ENCODE assay signal across 25 mouse cellular contexts in genomic region chr19:11810003-11810758, GRCm38 (mm10). TPM values are rescaled to one million over a fixed set of nuclear protein-coding genes. Genes with fewer than 3 reads are reported as not detected.
A peak's percentile ranks its signal among the peaks of the same experiment; 100 is the strongest.
DNase-seq lines count a peak whose midpoint lies in the region; ATAC-seq and TF ChIP-seq lines count a peak whose summit lies in the region.
"Had no signal": no experiment of that assay in that cellular context is flagged by ENCODE, and none has a peak within 500 bp of the region (broad histone marks: within the 10 kb centered on the region; RNA-seq: fewer than 3 reads in every experiment).

No protein-coding gene starts in this region.

- peaks cover 12% of the 10 kb centered on the region; the same call in 1 of the 2 replicates for H3K4me1 ChIP-seq in lung, postnatal 0 days (ENCODE audit: insufficient read depth, low read depth, low read length)
- H3K4me1 ChIP-seq in bone marrow macrophage, adult 2 months (ENCODE audit: control insufficient read depth, insufficient read depth, low read length): peaks cover 70% of the 10 kb centered on the region
- H3K4me1 ChIP-seq: forebrain, embryonic 15.5 days; limb, embryonic 13.5 days had no signal

- no peaks in the 10 kb centered on the region for H3K36me3 ChIP-seq in lung, postnatal 0 days (ENCODE audit: insufficient read depth, low read length)
- H3K36me3 ChIP-seq: forebrain, embryonic 15.5 days; intestine, embryonic 15.5 days; limb, embryonic 13.5 days; neural tube, embryonic 15.5 days had no signal

- ATAC-seq in lung, postnatal 0 days: no peak
- peak; percentile 13; the same call in 1 of the 2 replicates for ATAC-seq in megakaryocyte progenitor cell, adult 5-6 weeks (replicated peaks; ENCODE audit: poor library complexity)
- no peak for ATAC-seq in granulocyte monocyte progenitor cell, adult 5-6 weeks (replicated peaks; ENCODE audit: poor library complexity, severe bottlenecking)
- ATAC-seq: activated CD4-positive, CD25-positive, alpha-beta regulatory T cell, adult 4 months; forebrain, embryonic 15.5 days; intestine, embryonic 15.5 days; Patski had no signal

- no peak for TF ChIP-seq EP300 in lung, postnatal 0 days (IDR thresholded peaks at IDR 0.05)

- H3K4me3 ChIP-seq in lung, postnatal 0 days (ENCODE audit: low read depth, low read length): no peak overlapping the region
- H3K4me3 ChIP-seq in bone marrow macrophage, adult 2 months (ENCODE audit: insufficient read depth, low read length): no peak overlapping the region
- H3K4me3 ChIP-seq: forebrain, embryonic 15.5 days; intestine, embryonic 15.5 days; limb, embryonic 13.5 days; neural tube, embryonic 15.5 days had no signal

- TF ChIP-seq CTCF in lung, postnatal 0 days (IDR thresholded peaks at IDR 0.05): no peak
- TF ChIP-seq CTCF in bone marrow macrophage, adult 2 months (IDR thresholded peaks at IDR 0.05; ENCODE audit: low read depth, low read length): no peak

- no peaks in the 10 kb centered on the region for H3K27me3 ChIP-seq in lung, postnatal 0 days (replicated peaks; ENCODE audit: insufficient read depth, low read length)
- H3K27me3 ChIP-seq: intestine, embryonic 15.5 days; Patski had no signal

- no peak overlapping the region for H3K9ac ChIP-seq in lung, postnatal 0 days (replicated peaks; ENCODE audit: low read depth)
- H3K9ac ChIP-seq: forebrain, embryonic 15.5 days; hindbrain, embryonic 14.5 days; intestine, embryonic 15.5 days; limb, embryonic 13.5 days; liver, embryonic 14.5 days; neural tube, embryonic 15.5 days had no signal

- peak; percentile 84 for DNase-seq in heart, adult 11 months
- no peak for DNase-seq in heart, postnatal 36 days
- peak; percentile 14 for DNase-seq in lung, postnatal 0 days (ENCODE audit: low spot score)
- no peak for DNase-seq in lung, adult 18-20 months
- DNase-seq in testis, postnatal 14 days (ENCODE audit: low spot score): no peak
- DNase-seq: adrenal gland, postnatal 25 days; cerebellum, postnatal 14 days; thymus, postnatal 36 days had no signal

- H3K27ac ChIP-seq in lung, postnatal 0 days (ENCODE audit: low read length): peak overlapping the region; percentile 20
- H3K27ac ChIP-seq in bone marrow macrophage, adult 2 months (ENCODE audit: insufficient read depth, low read depth, low read length): 0 out of 2 replicates have a peak overlapping the region, but pooled peaks have one; percentile 6
- H3K27ac ChIP-seq: forebrain, embryonic 15.5 days; hindbrain, embryonic 14.5 days; intestine, embryonic 15.5 days; limb, embryonic 13.5 days; liver, embryonic 14.5 days; neural tube, embryonic 15.5 days had no signal

- no peaks in the 10 kb centered on the region for H3K9me3 ChIP-seq in lung, postnatal 0 days (ENCODE audit: low read length)
- H3K9me3 ChIP-seq: forebrain, embryonic 15.5 days; intestine, embryonic 15.5 days; limb, embryonic 13.5 days; neural tube, embryonic 15.5 days had no signal

- 53% methylated on average over 5 of the region's 5 CpGs for WGBS in lung, postnatal 0 days

- intact Hi-C loops in heart, postnatal 36 days (cut with DNase I): no loop called here

- H3K4me2 ChIP-seq in lung, postnatal 0 days (replicated peaks; ENCODE audit: low read depth, low read length): no peak overlapping the region
- H3K4me2 ChIP-seq: forebrain, embryonic 15.5 days; hindbrain, embryonic 14.5 days; intestine, embryonic 15.5 days; limb, embryonic 13.5 days; neural tube, embryonic 15.5 days had no signal

- no peak for TF ChIP-seq POLR2A in bone marrow macrophage, adult 2 months (IDR thresholded peaks at IDR 0.05; ENCODE audit: borderline replicate concordance, low read depth, low read length)

RNA-seq across cellular contexts. Expression of gene Stx3, which starts 9.0 kb away (rescaled TPM):
- 1 to 10 TPM; 4.5 to 5.7 TPM for total RNA-seq in heart, postnatal 36 days (2021)
- polyA plus RNA-seq in lung, postnatal 0 days (2015; fragmentation: Nextera tagmentation; extraction: Ambion mirVana): 39.7 and 42.6 TPM in 2 replicates
- polyA plus RNA-seq in bone marrow macrophage, adult 2 months (2012; ENCODE audit: insufficient read depth, insufficient read length, missing spikeins): 23.1 and 28.0 TPM in 2 replicates
- total RNA-seq in megakaryocyte progenitor cell, adult 5-6 weeks (2015): 6.4 and 7.4 TPM in 2 replicates
- 5.6 and 7.0 TPM in 2 replicates for total RNA-seq in megakaryocyte progenitor cell, adult 5-6 weeks (2017)
- total RNA-seq in granulocyte monocyte progenitor cell, adult 5-6 weeks (2014; fragmentation: Nextera tagmentation): 11.3 and 12.2 TPM in 2 replicates
- total RNA-seq in granulocyte monocyte progenitor cell, adult 5-6 weeks (2017): 7.9 and 12.1 TPM in 2 replicates

RNA-seq across cellular contexts. Expression of gene Olfr1417, which starts 28.8 kb away (rescaled TPM):
- total RNA-seq in heart, postnatal 36 days (2021): not detected
- 0.08 and 0.14 TPM in 2 replicates for polyA plus RNA-seq in lung, postnatal 0 days (2015; fragmentation: Nextera tagmentation; extraction: Ambion mirVana)
- polyA plus RNA-seq in bone marrow macrophage, adult 2 months (2012; ENCODE audit: insufficient read depth, insufficient read length, missing spikeins): not detected in 2 replicates
- not detected in 2 replicates for total RNA-seq in megakaryocyte progenitor cell, adult 5-6 weeks (2015)
- not detected in 2 replicates for total RNA-seq in megakaryocyte progenitor cell, adult 5-6 weeks (2017)
- total RNA-seq in granulocyte monocyte progenitor cell, adult 5-6 weeks (2014; fragmentation: Nextera tagmentation): not detected in 2 replicates
- total RNA-seq in granulocyte monocyte progenitor cell, adult 5-6 weeks (2017): not detected in 2 replicates
- total RNA-seq: adrenal gland, postnatal 25 days; CH12.LX; gastrocnemius, adult 18-20 months; heart, adult 8-10 months; heart, postnatal 14 days; layer of hippocampus, postnatal 10 days had no signal
- polyA plus RNA-seq: activated CD4-positive, CD25-positive, alpha-beta regulatory T cell, adult 4 months; forebrain, embryonic 15.5 days; intestine, embryonic 15.5 days; limb, embryonic 13.5 days; liver, embryonic 14.5 days; neural tube, embryonic 15.5 days; testis, adult 2 months had no signal

RNA-seq across cellular contexts. Expression of gene Mrpl16, which starts 40.0 kb away (rescaled TPM):
- total RNA-seq in heart, postnatal 36 days (2021): 100 to 1,000 TPM; 102 to 104 TPM
- polyA plus RNA-seq in lung, postnatal 0 days (2015; fragmentation: Nextera tagmentation; extraction: Ambion mirVana): 26.9 and 27.8 TPM in 2 replicates
- 19.2 and 20.8 TPM in 2 replicates for polyA plus RNA-seq in bone marrow macrophage, adult 2 months (2012; ENCODE audit: insufficient read depth, insufficient read length, missing spikeins)
- 79.3 and 89.8 TPM in 2 replicates for total RNA-seq in megakaryocyte progenitor cell, adult 5-6 weeks (2015)
- 104 and 113 TPM in 2 replicates for total RNA-seq in megakaryocyte progenitor cell, adult 5-6 weeks (2017)
- total RNA-seq in granulocyte monocyte progenitor cell, adult 5-6 weeks (2014; fragmentation: Nextera tagmentation): 76.7 and 90.4 TPM in 2 replicates
- 103 and 113 TPM in 2 replicates for total RNA-seq in granulocyte monocyte progenitor cell, adult 5-6 weeks (2017)

RNA-seq across cellular contexts. Expression of gene Olfr1418, which starts 50.7 kb away (rescaled TPM):
- total RNA-seq in heart, postnatal 36 days (2021): not detected
- not detected in 2 replicates for polyA plus RNA-seq in lung, postnatal 0 days (2015; fragmentation: Nextera tagmentation; extraction: Ambion mirVana)
- polyA plus RNA-seq in bone marrow macrophage, adult 2 months (2012; ENCODE audit: insufficient read depth, insufficient read length, missing spikeins): not detected in 2 replicates
- total RNA-seq in megakaryocyte progenitor cell, adult 5-6 weeks (2015): not detected in 2 replicates
- not detected in 2 replicates for total RNA-seq in megakaryocyte progenitor cell, adult 5-6 weeks (2017)
- total RNA-seq in granulocyte monocyte progenitor cell, adult 5-6 weeks (2014; fragmentation: Nextera tagmentation): not detected in 2 replicates
- not detected in 2 replicates for total RNA-seq in granulocyte monocyte progenitor cell, adult 5-6 weeks (2017)
- total RNA-seq: adrenal gland, postnatal 25 days; CH12.LX; gastrocnemius, adult 18-20 months; heart, adult 8-10 months; heart, postnatal 14 days; layer of hippocampus, postnatal 10 days had no signal
- polyA plus RNA-seq: activated CD4-positive, CD25-positive, alpha-beta regulatory T cell, adult 4 months; forebrain, embryonic 15.5 days; hindbrain, embryonic 14.5 days; intestine, embryonic 15.5 days; limb, embryonic 13.5 days; liver, embryonic 14.5 days; neural tube, embryonic 15.5 days; testis, adult 2 months had no signal

Comparison
In these comparisons a context has a peak if more than half of its experiments do, and no peak if none do; other contexts are left out.
1. DNase-seq: peak in heart, adult 11 months (single experiment) and lung, postnatal 0 days (single experiment); none in heart, postnatal 36 days (0 of 2), lung, adult 18-20 months (0 of 2) and testis, postnatal 14 days (single experiment).